ENCODE assay signal across 8 mouse cellular contexts in genomic region chr1:153749211-153749801, GRCm38 (mm10). TPM values are rescaled to one million over a fixed set of nuclear protein-coding genes. Genes with fewer than 3 reads are reported as not detected.
DNase-seq lines count a peak whose midpoint lies in the region; ATAC-seq and TF ChIP-seq lines count a peak whose summit lies in the region.

Gene Rnasel, plus strand, starts transcription at chr1:153749426.

- H3K4me1 ChIP-seq in embryonic facial prominence, embryonic 10.5 days, result peaks cover 28% of the 10 kb centered on the region
- 0 out of 2 replicates have a peak, but pooled peaks cover 3% of the 10 kb centered on the region for H3K4me1 ChIP-seq in kidney, adult 2 months (ENCODE audit: control insufficient read depth, insufficient read depth, low read length)
- peaks cover 11% of the 10 kb centered on the region for H3K4me1 ChIP-seq in liver, embryonic 11.5 days (replicated peaks; ENCODE audit: control insufficient read depth, insufficient read depth, low read length)

- DNase-seq in adrenal gland, adult 2 months, result peak; percentile 80
- DNase-seq in embryonic facial prominence, embryonic 10.5 days (ENCODE audit: low spot score), result peak; percentile 83
- DNase-seq in heart, adult 8-10 months (ENCODE audit: low spot score), result peak; percentile 74
- DNase-seq in kidney, adult 2 months, result peak; percentile 78
- peak; percentile 74 for DNase-seq in liver, embryonic 11.5 days (ENCODE audit: low spot score)
- DNase-seq in splenic B cell, adult 2 months (ENCODE audit: low read depth, low spot score), result peak; percentile 89

- ATAC-seq in liver, embryonic 11.5 days (replicated peaks; ENCODE audit: low FRiP score), result peak; percentile 69
- ATAC-seq in monocyte, adult 5-6 weeks (replicated peaks; ENCODE audit: insufficient number of reproducible peaks, low FRiP score, low TSS enrichment, poor library complexity, severe bottlenecking), result peak; percentile 60

- peaks cover 6% of the 10 kb centered on the region for H3K27me3 ChIP-seq in C2C12 (ENCODE audit: control insufficient read depth, insufficient read depth, insufficient read length)
- H3K27me3 ChIP-seq in embryonic facial prominence, embryonic 10.5 days (replicated peaks; ENCODE audit: low read depth, poor library complexity, severe bottlenecking), result peaks cover 23% of the 10 kb centered on the region; the same call in 1 of the 2 replicates
- H3K27me3 ChIP-seq in kidney, adult 2 months (replicated peaks; ENCODE audit: control insufficient read depth, insufficient read depth, low read length), result no peaks in the 10 kb centered on the region
- no peaks in the 10 kb centered on the region for H3K27me3 ChIP-seq in liver, embryonic 11.5 days (replicated peaks; ENCODE audit: control insufficient read depth, insufficient read depth, low read length)
- H3K27me3 ChIP-seq in splenic B cell, adult 2 months (ENCODE audit: control insufficient read depth, insufficient read depth, low read length, poor library complexity, severe bottlenecking), result no peaks in the 10 kb centered on the region

- peak within 1 kb of the TSS; percentile 92 for H3K27ac ChIP-seq in embryonic facial prominence, embryonic 10.5 days (replicated peaks)
- H3K27ac ChIP-seq in kidney, adult 2 months (ENCODE audit: insufficient read depth, low read depth, low read length), result peak within 1 kb of the TSS; percentile 53; the same call in 1 of the 2 replicates
- H3K27ac ChIP-seq in liver, embryonic 11.5 days (ENCODE audit: low read depth, low read length), result peak within 1 kb of the TSS; percentile 33

- peak within 1 kb of the TSS; percentile 76 for H3K4me2 ChIP-seq in liver, embryonic 11.5 days

- peak; percentile 55 for TF ChIP-seq CTCF in C2C12 (IDR thresholded peaks at IDR 0.05; ENCODE audit: control insufficient read depth, insufficient read depth, insufficient read length)
- peak; percentile 69 for TF ChIP-seq CTCF in kidney, adult 2 months (conservative IDR thresholded peaks at IDR 0.05; ENCODE audit: insufficient read depth, insufficient read length, low read depth, low read length)

- no peaks in the 10 kb centered on the region for H3K79me2 ChIP-seq in C2C12 (ENCODE audit: control insufficient read depth, insufficient read depth)

- 7% methylated on average over 18 of the region's 18 CpGs for WGBS in embryonic facial prominence, embryonic 10.5 days
- 2% methylated on average over 18 of the region's 18 CpGs for WGBS in kidney, adult 2 months
- WGBS in liver, embryonic 11.5 days, result 4% methylated on average over 18 of the region's 18 CpGs

- H3ac ChIP-seq in C2C12 (ENCODE audit: control insufficient read depth, insufficient read length, low read depth), result peak within 1 kb of the TSS; percentile 50

- no peaks in the 10 kb centered on the region for H3K79me3 ChIP-seq in C2C12 (ENCODE audit: low read depth)

- no peaks in the 10 kb centered on the region for H3K36me3 ChIP-seq in C2C12 (ENCODE audit: control insufficient read depth, insufficient read depth)
- peaks cover 1% of the 10 kb centered on the region; the same call in 1 of the 2 replicates for H3K36me3 ChIP-seq in embryonic facial prominence, embryonic 10.5 days (replicated peaks)
- no peaks in the 10 kb centered on the region for H3K36me3 ChIP-seq in kidney, adult 2 months (ENCODE audit: control insufficient read depth, insufficient read depth, low read length)
- no peaks in the 10 kb centered on the region for H3K36me3 ChIP-seq in liver, embryonic 11.5 days (ENCODE audit: control insufficient read depth, insufficient read depth, low read length)
- H3K36me3 ChIP-seq in splenic B cell, adult 2 months (ENCODE audit: control insufficient read depth, insufficient read depth, low read length, poor library complexity, severe bottlenecking), result no peaks in the 10 kb centered on the region

- no peak for TF ChIP-seq POLR2A in kidney, adult 2 months (IDR thresholded peaks at IDR 0.05; ENCODE audit: low read depth, low read length)

- H3K9me3 ChIP-seq in embryonic facial prominence, embryonic 10.5 days, result no peaks in the 10 kb centered on the region
- H3K9me3 ChIP-seq in liver, embryonic 11.5 days (ENCODE audit: control insufficient read depth, low read length), result no peaks in the 10 kb centered on the region

- peak within 1 kb of the TSS; percentile 75 for H3K9ac ChIP-seq in liver, embryonic 11.5 days (ENCODE audit: low read depth, low read length)

- H3K4me3 ChIP-seq in C2C12 (ENCODE audit: insufficient read depth, poor library complexity, severe bottlenecking), result peak within 1 kb of the TSS; percentile 21
- peak within 1 kb of the TSS; percentile 57 for H3K4me3 ChIP-seq in embryonic facial prominence, embryonic 10.5 days
- peak within 1 kb of the TSS; percentile 57 for H3K4me3 ChIP-seq in kidney, adult 2 months (ENCODE audit: insufficient read depth, low read depth, low read length)
- peak within 1 kb of the TSS; percentile 48 for H3K4me3 ChIP-seq in liver, embryonic 11.5 days (ENCODE audit: low read depth, low read length)

TF ChIP-seq in C2C12, 6 proteins besides CTCF, POLR2A, EP300 and RAD21:
- TF ChIP-seq MYOG (IDR thresholded peaks at IDR 0.05; ENCODE audit: control insufficient read depth, extremely low read depth, insufficient read length) (no peak), FOSL1 (IDR thresholded peaks at IDR 0.05; ENCODE audit: insufficient read depth, low read length, poor library complexity, severe bottlenecking) (no peak), MYOD1 (IDR thresholded peaks at IDR 0.05; ENCODE audit: control insufficient read depth, insufficient read length, low read depth) (no peak), CEBPB (IDR thresholded peaks at IDR 0.05; ENCODE audit: low read depth) (no peak), USF1 (IDR thresholded peaks at IDR 0.05; ENCODE audit: low read depth) (no peak), MAX (IDR thresholded peaks at IDR 0.05) (no peak)
TF ChIP-seq in C2C12: peak in this region for 0.

RNA-seq across cellular contexts. Expression of gene Rnasel, which starts in this region (rescaled TPM):
- 0.07 TPM for polyA plus RNA-seq in C2C12 (2012; fragmentation: generic; extraction: Trizol)
- 10 to 100 TPM in 1 of 2 experiments, 1 to 10 TPM in 1; 9.7 to 13.2 TPM for total RNA-seq in adrenal gland, adult 2 months (2021)
- 1.2 and 1.5 TPM in 2 replicates for polyA plus RNA-seq in adrenal gland, adult 2 months (2012; rRNA removed)
- polyA plus RNA-seq in embryonic facial prominence, embryonic 10.5 days (2016; fragmentation: Nextera tagmentation; extraction: Ambion mirVana), result 8.0 and 9.5 TPM in 2 replicates
- 1 to 10 TPM; 3.8 to 4.4 (median 3.9) TPM for total RNA-seq in heart, adult 8-10 months (2022)
- polyA plus RNA-seq in kidney, adult 2 months (2012; rRNA removed), result 2.4 and 3.4 TPM in 2 replicates
- polyA plus RNA-seq in liver, embryonic 11.5 days (2014; fragmentation: Nextera tagmentation; extraction: Ambion mirVana), result 5.4 and 7.2 TPM in 2 replicates
- 53.3 to 72.4 TPM (median 55.1 TPM) in 3 replicates for total RNA-seq in monocyte, adult 5-6 weeks (2017)

Comparison
In these comparisons a context has a peak if more than half of its experiments do, and no peak if none do; other contexts are left out.
1. Peak in every context shown above with its lines: DNase-seq, ATAC-seq, H3K4me3 ChIP-seq and H3K27ac ChIP-seq.
2. H3K27ac ChIP-seq: peak in every context shown above with its lines; median percentile 92 in embryonic facial prominence, embryonic 10.5 days; 53 in kidney, adult 2 months; 33 in liver, embryonic 11.5 days.